Mouse (Mus musculus) intestine, embryonic 14.5 days (tissue): ENCODE results near the gene Pccb. TPM values are rescaled to one million over a fixed set of nuclear protein-coding genes. Genes with fewer than 3 reads are reported as not detected.

Experiments
- ATAC-seq: fragments of 200-750 bp; cut with Nextera tagmentation; replicated peaks from 2 replicates; pipeline ENCODE4 v1.8.0; 2017; ENCODE audit warnings: low read depth, moderate number of reproducible peaks, moderate TSS enrichment, moderate library complexity; ENCODE audit not compliant: low FRiP score, low TSS enrichment
- DNase-seq: peaks from one replicate; pipeline ENCODE4 v3.0.0-alpha.2; 2018; ENCODE audit warnings: low spot score
- H3K27ac ChIP-seq: fragments of 300-500 bp; sonication (generic); 2 replicates; pipeline ENCODE4 v1.5.1; 2014; ENCODE audit warnings: low read depth, mild to moderate bottlenecking, control low read depth
- H3K27me3 ChIP-seq: fragments of 300-500 bp; sonication (generic); replicated peaks from 2 replicates; pipeline ENCODE4 v1.6.1; 2014; ENCODE audit warnings: low read length, control low read depth; ENCODE audit not compliant: control insufficient read depth, insufficient read depth
- H3K36me3 ChIP-seq: fragments of 300-500 bp; sonication (generic); 2 replicates; pipeline ENCODE4 v1.6.1; 2014; ENCODE audit warnings: low read length, control low read depth; ENCODE audit not compliant: control insufficient read depth, insufficient read depth
- H3K4me1 ChIP-seq: fragments of 300-500 bp; sonication (generic); replicated peaks from 2 replicates; pipeline ENCODE4 v1.6.1; 2014; ENCODE audit warnings: low read length, control low read depth, mixed read lengths; ENCODE audit not compliant: control insufficient read depth, insufficient read depth
- H3K4me2 ChIP-seq: fragments of 300-500 bp; sonication (generic); 2 replicates; pipeline ENCODE4 v1.6.1; 2014; ENCODE audit warnings: low read length
- H3K4me3 ChIP-seq: fragments of 300-500 bp; sonication (generic); 2 replicates; pipeline ENCODE4 v1.5.1; 2014; ENCODE audit warnings: low read depth, low read length, control low read depth, mixed read lengths
- H3K9ac ChIP-seq: fragments of 300-500 bp; sonication (generic); 2 replicates; pipeline ENCODE4 v1.6.1; 2014; ENCODE audit warnings: mild to moderate bottlenecking, low read length
- H3K9me3 ChIP-seq: fragments of 300-500 bp; sonication (generic); 2 replicates; pipeline ENCODE4 v1.6.1; 2016; ENCODE audit warnings: low read length, control low read depth; ENCODE audit not compliant: control insufficient read depth
- WGBS: fragments of 180-500 bp; shearing (Covaris S2); extraction: QIAGEN DNeasy Blood & Tissue Kit; methylation state at CpG from one replicate; pipeline ENCODE4 v1.1.7; 2014; 5-methylcytosine and 5-hydroxymethylcytosine counted together
- polyA plus RNA-seq: library from polyadenylated mRNA; unstranded; fragments of >200 nt; fragmentation: Nextera tagmentation; extraction: Ambion mirVana; gene quantifications from 2 replicates; pipeline ENCODE4 v1.2.1, GENCODE M21; 2014

Pccb gene
- polyA plus RNA-seq, 1 experiment from 2014 or later = 24.7 TPM

GRCm38 (mm10) chr9:101003302-101003701 lies 31.4 kb downstream of the Pccb start:
- no peak for DNase-seq
- 90% methylated on average over 5 of the region's 5 CpGs for WGBS
- Histone ChIP-seq H3K27me3 (no peaks in the 10 kb centered on the region), H3K4me3 (no peak overlapping the region), H3K9ac (no peak overlapping the region), H3K4me2 (no peak overlapping the region), H3K4me1 (peaks cover 9% of the 10 kb centered on the region), H3K27ac (no peak overlapping the region), H3K36me3 (0 out of 2 replicates have a peak, but pooled peaks cover 5% of the 10 kb centered on the region), H3K9me3 (no peaks in the 10 kb centered on the region)
- ATAC-seq = no peak

- ATAC-seq = no peak
- no peak overlapping the region for H3K4me3 ChIP-seq
- H3K9me3 ChIP-seq = no peaks in the 10 kb centered on the region
- no peak overlapping the region for H3K9ac ChIP-seq
- no peaks in the 10 kb centered on the region for H3K27me3 ChIP-seq
- 97% methylated on average over 8 of the region's 8 CpGs for WGBS
- no peak overlapping the region for H3K27ac ChIP-seq
- no peak overlapping the region for H3K4me2 ChIP-seq
- H3K4me1 ChIP-seq = peaks cover 9% of the 10 kb centered on the region
- 0 out of 2 replicates have a peak, but pooled peaks cover 5% of the 10 kb centered on the region for H3K36me3 ChIP-seq
- DNase-seq = no peak
Measured at GRCm38 (mm10) chr9:101002841-101003240, 31.9 kb downstream of the Pccb start.

GRCm38 (mm10) chr9:101002053-101002452 lies 32.6 kb downstream of the Pccb start:
- Histone ChIP-seq H3K4me2 (no peak overlapping the region), H3K4me3 (no peak overlapping the region), H3K36me3 (0 out of 2 replicates have a peak, but pooled peaks cover 5% of the 10 kb centered on the region), H3K27me3 (no peaks in the 10 kb centered on the region), H3K9ac (no peak overlapping the region), H3K4me1 (peaks cover 9% of the 10 kb centered on the region), H3K9me3 (no peaks in the 10 kb centered on the region), H3K27ac (no peak overlapping the region)
- whole genome bisulfite sequencing = 90% methylated on average over 4 of the region's 4 CpGs
- DNase-seq (no peak), ATAC-seq (no peak)

- Histone ChIP-seq H3K36me3 (peaks cover 22% of the 10 kb centered on the region; the same call in 1 of the 2 replicates), H3K9ac (no peak overlapping the region), H3K27me3 (no peaks in the 10 kb centered on the region), H3K4me3 (no peak overlapping the region), H3K4me2 (no peak overlapping the region), H3K27ac (no peak overlapping the region), H3K4me1 (no peaks in the 10 kb centered on the region), H3K9me3 (no peaks in the 10 kb centered on the region)
- ATAC-seq (no peak), DNase-seq (no peak)
- 94% methylated on average over 2 of the region's 2 CpGs for WGBS
Measured at GRCm38 (mm10) chr9:100997138-100997537, 37.6 kb downstream of the Pccb start.

- ATAC-seq = no peak
- H3K36me3 ChIP-seq = peaks cover 27% of the 10 kb centered on the region; the same call in 1 of the 2 replicates
Measured at GRCm38 (mm10) chr9:100993937-100994336, 40.8 kb downstream of the Pccb start.

GRCm38 (mm10) chr9:100992191-100992590 lies 42.5 kb downstream of the Pccb start:
- H3K4me2 ChIP-seq = no peak overlapping the region
- ATAC-seq (no peak), DNase-seq (no peak)
- no peak overlapping the region for H3K9ac ChIP-seq
- H3K4me3 ChIP-seq = no peak overlapping the region
- no peaks in the 10 kb centered on the region for H3K27me3 ChIP-seq
- peaks cover 27% of the 10 kb centered on the region; the same call in 1 of the 2 replicates for H3K36me3 ChIP-seq
- H3K9me3 ChIP-seq = peaks cover 6% of the 10 kb centered on the region; the same call in 1 of the 2 replicates
- whole genome bisulfite sequencing = 90% methylated on average over 2 of the region's 2 CpGs
- no peaks in the 10 kb centered on the region for H3K4me1 ChIP-seq
- H3K27ac ChIP-seq = no peak overlapping the region

More at GRCm38 (mm10) chr9:100993937-100994336, 40.8 kb downstream of the Pccb start:
- Histone ChIP-seq H3K9me3 (peaks cover 6% of the 10 kb centered on the region; the same call in 1 of the 2 replicates), H3K27ac (no peak overlapping the region), H3K4me3 (no peak overlapping the region), H3K27me3 (no peaks in the 10 kb centered on the region), H3K4me2 (no peak overlapping the region), H3K4me1 (no peaks in the 10 kb centered on the region), H3K9ac (no peak overlapping the region)
- WGBS = 92% methylated on average over 4 of the region's 4 CpGs
- DNase-seq = no peak

GRCm38 (mm10) chr9:100991321-100991720 lies 43.4 kb downstream of the Pccb start:
- Histone ChIP-seq H3K36me3 (peaks cover 27% of the 10 kb centered on the region; the same call in 1 of the 2 replicates), H3K27ac (no peak overlapping the region), H3K9me3 (peaks cover 6% of the 10 kb centered on the region; the same call in 1 of the 2 replicates), H3K9ac (no peak overlapping the region), H3K4me1 (no peaks in the 10 kb centered on the region), H3K4me2 (no peak overlapping the region), H3K27me3 (no peaks in the 10 kb centered on the region), H3K4me3 (no peak overlapping the region)
- DNase-seq (peak; percentile 32), ATAC-seq (no peak)
- WGBS = 93% methylated on average over 2 of the region's 2 CpGs

GRCm38 (mm10) chr9:100990609-100991008 lies 44.1 kb downstream of the Pccb start:
- Histone ChIP-seq H3K27me3 (no peaks in the 10 kb centered on the region), H3K36me3 (peaks cover 27% of the 10 kb centered on the region), H3K4me1 (no peaks in the 10 kb centered on the region), H3K4me2 (no peak overlapping the region), H3K4me3 (no peak overlapping the region), H3K9me3 (peaks cover 6% of the 10 kb centered on the region; the same call in 1 of the 2 replicates), H3K9ac (no peak overlapping the region), H3K27ac (no peak overlapping the region)
- ATAC-seq (no peak), DNase-seq (peak; percentile 38)
- 87% methylated on average over 5 of the region's 5 CpGs for WGBS

- no peak for ATAC-seq
- 98% methylated on average over 3 of the region's 3 CpGs for WGBS
Measured at GRCm38 (mm10) chr9:100987850-100988249, 46.8 kb downstream of the Pccb start.

More at GRCm38 (mm10) chr9:100987850-100988249, 46.8 kb downstream of the Pccb start:
- H3K4me3 ChIP-seq = no peak overlapping the region
- H3K36me3 ChIP-seq = peaks cover 21% of the 10 kb centered on the region
- no peak for DNase-seq
- H3K27ac ChIP-seq = no peak overlapping the region
- H3K9me3 ChIP-seq = peaks cover 6% of the 10 kb centered on the region; the same call in 1 of the 2 replicates
- H3K4me1 ChIP-seq = no peaks in the 10 kb centered on the region
- H3K4me2 ChIP-seq = no peak overlapping the region
- H3K9ac ChIP-seq = no peak overlapping the region
- no peaks in the 10 kb centered on the region for H3K27me3 ChIP-seq
